Mouse (Mus musculus): Measurements from ENCODE around the gene Gm10318.
A peak's percentile ranks its signal among the peaks of the same experiment; 100 is the strongest.

- peak; percentile 36 for TF ChIP-seq CTCF (IDR thresholded peaks at IDR 0.05; ENCODE audit: low read depth)
- TF ChIP-seq EP300 (IDR thresholded peaks at IDR 0.05; ENCODE audit: low read depth): no peak
Measured at GRCm38 (mm10) chr10:77882553-77882952, 29.9 kb downstream of the Gm10318 start.
